Mouse (Mus musculus) left cerebral cortex, adult 6 months (tissue): ENCODE data around the gene Cox6a1. TPM values are rescaled to one million over a fixed set of nuclear protein-coding genes. Genes with fewer than 3 reads are reported as not detected.

Experiments
- long read RNA-seq, 2 experiments: library from polyadenylated mRNA; unstranded; transcript quantifications; one replicate each; pipeline ENCODE4 v2.0.0; 2019 to 2020
- polyA plus RNA-seq: library from polyadenylated mRNA; unstranded; fragments of <200 nt; fragmentation: Nextera tagmentation; gene quantifications from 2 replicates; pipeline ENCODE4 v1.2.3, GENCODE M21; 2021

Gene Cox6a1
- 2,696 and 2,945 TPM in 2 replicates for polyA plus RNA-seq
- long read RNA-seq, experiment 1, transcript Cox6a1-201 (3 exons, 571 nt): major isoform, 194 of 213 reads
- long read RNA-seq, experiment 1, transcript Cox6a1-202 (2 exons, 620 nt): minor isoform, 7 of 213 reads
- long read RNA-seq, experiment 1, partial matches to known transcripts: 12 of 213 reads
- long read RNA-seq, experiment 1, other reads (novel, unspliced or antisense): 0 of 213 reads
- long read RNA-seq, experiment 2, transcript Cox6a1-202 (2 exons, 620 nt): minor isoform, 32 of 1,623 reads
- long read RNA-seq, experiment 2, transcript Cox6a1-201 (3 exons, 571 nt): major isoform, 1,590 of 1,623 reads
- long read RNA-seq, experiment 2, partial matches to known transcripts: 0 of 1,623 reads
- long read RNA-seq, experiment 2, other reads (novel, unspliced or antisense): 1 of 1,623 reads

DNA sequence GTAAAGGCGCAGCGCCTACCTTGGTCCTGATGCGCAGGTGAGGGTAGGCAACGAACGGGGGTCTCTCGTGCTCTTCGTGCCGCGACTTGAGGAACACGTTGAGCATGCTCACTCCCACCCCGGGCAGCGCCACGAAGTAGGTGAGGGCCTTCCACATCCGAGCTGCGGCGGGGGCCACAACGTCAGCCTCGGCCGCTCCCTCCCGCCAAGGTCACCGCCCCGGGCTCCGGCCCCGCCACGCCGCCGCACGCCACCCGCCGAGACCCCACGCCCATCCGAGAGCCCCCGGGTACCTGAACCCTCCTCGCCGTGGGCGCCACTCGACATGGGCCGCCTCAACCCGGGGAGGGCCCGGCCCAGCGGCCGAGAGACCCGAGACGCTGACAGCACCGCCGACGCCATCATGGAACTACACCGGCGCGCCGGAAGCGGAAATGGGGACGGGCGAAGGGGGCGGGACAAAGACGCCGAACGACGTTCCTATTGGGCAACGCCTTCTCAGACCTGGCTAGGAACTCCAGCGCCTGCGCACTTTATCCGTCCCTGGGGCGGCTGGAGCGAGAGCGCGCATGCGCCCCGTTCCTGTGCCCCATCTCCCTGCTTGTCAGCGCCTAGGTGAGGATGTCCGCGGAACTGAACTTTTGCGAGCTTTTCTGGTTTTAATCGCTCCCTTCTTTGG lies at the start of gene Cox6a1:
TSS of gene Cox6a1 (minus strand) at position 436 of the 679 bp plus-strand sequence.

DNA sequence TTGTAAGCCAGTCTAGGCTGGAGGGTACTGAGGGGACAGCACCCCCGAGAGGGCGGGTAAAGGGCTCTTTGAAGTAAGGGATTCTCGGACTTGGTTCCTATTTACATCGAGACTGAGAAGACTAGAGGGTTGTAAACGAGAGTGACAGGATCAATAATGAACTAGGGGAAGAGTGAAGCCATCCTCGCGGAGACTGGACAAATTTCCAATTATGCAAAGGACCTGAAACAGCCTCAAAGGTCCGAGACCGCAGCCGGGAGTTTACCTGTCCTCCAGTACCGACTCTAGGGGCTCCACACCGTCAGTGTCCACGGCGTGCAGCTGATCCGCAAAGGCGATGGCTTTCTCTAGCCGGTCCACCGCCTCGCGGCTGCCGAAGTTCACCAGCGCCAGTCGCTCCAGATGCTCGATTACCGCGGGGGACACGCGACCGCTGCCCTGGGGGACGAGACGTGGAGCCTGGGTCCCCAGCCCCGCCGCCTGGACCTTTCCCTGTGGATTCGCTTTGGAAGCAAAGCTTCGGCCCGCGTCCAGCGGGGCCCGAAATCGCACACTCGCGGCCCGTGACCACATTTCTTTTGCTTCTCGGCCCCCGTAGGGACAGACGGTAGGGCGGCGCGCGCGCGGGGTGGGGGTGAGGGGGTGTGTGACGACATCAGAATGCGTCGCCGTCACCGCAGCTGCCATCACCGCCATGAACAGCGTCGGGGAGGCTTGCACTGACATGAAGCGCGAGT lies 8.0 kb downstream of the Cox6a1 start, which contains the start of the genes Gatc and Triap1:
TSS of gene Gatc (minus strand) at position 602 of the 737 bp plus-strand sequence.
TSS of gene Triap1 (plus strand) at position 649 of the 737 bp plus-strand sequence.

DNA sequence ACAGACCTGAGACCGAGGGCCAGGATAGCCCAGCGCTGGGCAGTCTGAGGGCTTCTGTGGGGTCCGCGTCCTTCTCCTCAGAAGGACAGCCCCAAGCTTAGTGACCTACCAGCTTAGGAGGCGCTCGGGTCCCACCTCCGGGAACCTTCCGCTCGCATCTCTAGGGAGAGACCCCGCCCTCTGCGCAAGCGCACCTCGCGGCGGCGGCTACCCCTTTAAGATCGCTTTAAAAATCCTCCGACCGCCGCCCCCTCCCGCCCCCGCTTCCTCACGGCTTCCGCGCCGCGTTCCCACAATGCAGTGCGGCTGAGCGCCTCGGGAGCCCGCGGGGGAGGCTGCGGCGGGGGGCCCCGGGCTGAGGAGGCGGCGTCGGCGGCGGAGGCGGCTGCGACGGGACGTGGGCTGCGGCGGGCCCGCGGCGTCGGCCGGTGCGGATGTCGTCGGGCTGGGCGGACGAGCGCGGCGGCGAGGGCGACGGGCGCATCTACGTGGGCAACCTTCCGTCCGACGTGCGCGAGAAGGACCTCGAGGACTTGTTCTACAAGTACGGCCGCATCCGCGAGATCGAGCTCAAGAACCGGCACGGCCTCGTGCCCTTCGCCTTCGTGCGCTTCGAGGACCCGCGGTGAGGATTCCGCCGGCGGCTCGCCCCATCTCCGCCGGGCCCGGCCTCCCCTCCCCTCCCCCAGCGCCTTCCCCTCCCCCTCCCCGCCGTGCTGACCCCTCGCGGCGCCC lies 21.7 kb downstream of the Cox6a1 start, which contains the start of gene Srsf9:
TSS of gene Srsf9 (plus strand) at position 303 of the 735 bp plus-strand sequence.

DNA sequence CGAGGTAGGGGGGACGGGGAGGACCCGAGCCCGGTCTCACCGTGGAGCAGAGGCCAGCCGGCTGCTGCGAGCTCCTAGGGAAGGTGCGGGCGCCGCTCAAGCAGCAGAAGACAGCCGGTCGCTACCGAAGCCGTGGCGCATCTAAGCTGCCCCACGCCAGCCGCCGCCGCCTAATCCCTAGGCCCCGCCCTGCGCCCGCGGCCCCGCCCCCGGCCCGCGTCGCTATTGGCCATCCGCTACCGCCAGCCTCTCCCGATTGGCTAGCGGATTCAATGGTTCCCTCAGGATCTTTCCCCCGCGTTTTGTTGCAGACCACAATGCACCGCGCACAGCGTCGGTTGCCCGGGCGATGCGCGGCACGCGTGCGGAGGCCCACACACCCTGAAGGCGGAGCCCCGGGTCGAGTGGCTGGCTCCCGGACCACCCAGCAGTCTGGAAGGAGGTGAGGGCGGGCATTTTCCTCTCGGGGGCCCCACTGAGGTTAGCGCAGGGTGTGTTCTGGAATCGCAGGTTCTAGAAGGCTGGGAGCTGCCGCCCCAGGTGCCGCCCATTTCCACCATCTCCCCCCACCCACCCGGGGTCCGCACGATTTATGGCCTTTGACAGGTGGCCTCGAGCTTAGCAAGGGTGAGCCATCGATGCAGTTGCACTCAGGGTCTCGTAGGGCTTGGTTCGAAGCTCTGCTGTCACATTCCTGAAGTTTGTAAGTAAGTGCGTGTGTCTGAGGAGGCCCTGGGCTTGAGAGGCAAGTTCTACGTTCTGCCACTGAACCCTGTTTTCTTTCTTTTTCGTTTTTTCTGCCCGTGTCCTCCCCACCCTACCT lies 47.8 kb downstream of the Cox6a1 start, which contains the start of gene Dynll1:
TSS of gene Dynll1 (minus strand) at position 208 of the 823 bp plus-strand sequence.

Other genes starting within 250 kb of the Cox6a1 start
- gene Acads, start 229.6 kb downstream of the Cox6a1 start, polyA plus RNA-seq: 3.7 and 6.1 TPM in 2 replicates
- 12.8 and 14.9 TPM in 2 replicates for gene Unc119b, start 214.0 kb downstream of the Cox6a1 start, polyA plus RNA-seq
- gene Mlec, start 190.8 kb downstream of the Cox6a1 start, polyA plus RNA-seq: 16.4 and 23.1 TPM in 2 replicates
- 22.4 and 33.5 TPM in 2 replicates for gene Cabp1, start 154.6 kb downstream of the Cox6a1 start, polyA plus RNA-seq
- gene Pop5, start 113.1 kb downstream of the Cox6a1 start, polyA plus RNA-seq: 299 and 371 TPM in 2 replicates
- 40.8 and 113 TPM in 2 replicates for gene Rnf10, start 76.1 kb downstream of the Cox6a1 start, polyA plus RNA-seq
- 60.9 and 61.8 TPM in 2 replicates for gene Coq5, start 69.3 kb downstream of the Cox6a1 start, polyA plus RNA-seq
- gene Dynll1, start 48.0 kb downstream of the Cox6a1 start, polyA plus RNA-seq: 244 and 368 TPM in 2 replicates
- gene Srsf9, start 21.8 kb downstream of the Cox6a1 start, polyA plus RNA-seq: 32.5 and 32.9 TPM in 2 replicates
- 18.1 and 25.7 TPM in 2 replicates for gene Gatc, start 7.8 kb downstream of the Cox6a1 start, polyA plus RNA-seq
- 44.5 and 49.4 TPM in 2 replicates for gene Triap1, start 7.8 kb downstream of the Cox6a1 start, polyA plus RNA-seq
- 4.7 and 17.8 TPM in 2 replicates for gene Msi1, start 80.6 kb upstream of the Cox6a1 start, polyA plus RNA-seq
- not detected in 2 replicates for gene Pla2g1b, start 117.3 kb upstream of the Cox6a1 start, polyA plus RNA-seq
- 6.8 and 8.8 TPM in 2 replicates for gene Sirt4, start 135.7 kb upstream of the Cox6a1 start, polyA plus RNA-seq
- gene Pxn, start 157.7 kb upstream of the Cox6a1 start, polyA plus RNA-seq: 3.8 and 8.2 TPM in 2 replicates
- gene Rplp0, start 210.5 kb upstream of the Cox6a1 start, polyA plus RNA-seq: 640 and 793 TPM in 2 replicates
- 15.5 and 19.1 TPM in 2 replicates for gene Gcn1l1, start 216.3 kb upstream of the Cox6a1 start, polyA plus RNA-seq